Mouse (Mus musculus) CH12.LX (cell line): Measurements from ENCODE around the gene Pds5b. TPM values are rescaled to one million over a fixed set of nuclear protein-coding genes. Genes with fewer than 3 reads are reported as not detected.

Experiments
- DNase-seq: peaks from one replicate; pipeline ENCODE4 v3.0.0-alpha.2; 2013; ENCODE audit errors: extremely low read depth
- H3K27ac ChIP-seq: 2 replicates; pipeline ENCODE4 v1.5.1; 2012; ENCODE audit warnings: low read depth, mild to moderate bottlenecking, control low read depth, moderate library complexity; ENCODE audit not compliant: insufficient read depth
- H3K27me3 ChIP-seq: replicated peaks from 2 replicates; pipeline ENCODE3; 2012; ENCODE audit warnings: inconsistent platforms
- H3K36me3 ChIP-seq, 2 experiments: replicated peaks in 1 of 2; 2 replicates each; pipeline versions ENCODE3 to v1.6.1; 2012; ENCODE audit warnings: inconsistent platforms in 1 of 2, low read length in 1 of 2, mild to moderate bottlenecking in 1 of 2, mixed read lengths in 1 of 2, moderate library complexity in 1 of 2; ENCODE audit not compliant: control insufficient read depth in 1 of 2, insufficient read depth in 1 of 2
- H3K4me1 ChIP-seq, 2 experiments: 2 replicates each; pipeline ENCODE4 v1.6.1; 2012; ENCODE audit warnings: inconsistent platforms in 1 of 2, moderate library complexity in 1 of 2; ENCODE audit not compliant: insufficient read depth in 2 of 2, control insufficient read depth in 1 of 2
- H3K4me2 ChIP-seq: 2 replicates; pipeline ENCODE4 v1.6.1; 2012; ENCODE audit warnings: low read depth, mild to moderate bottlenecking, control low read depth; ENCODE audit not compliant: poor library complexity, insufficient read depth, severe bottlenecking
- H3K4me3 ChIP-seq, 3 experiments: fragments of 150-350 bp in 1 of 3; sonication (generic) in 1 of 3; replicated peaks in 1 of 3; 2 replicates each; pipeline versions ENCODE3 to v1.5.1; 2011 to 2012; ENCODE audit warnings: low read depth in 2 of 3, low read length in 2 of 3, mild to moderate bottlenecking in 2 of 3, moderate library complexity in 2 of 3, control low read depth in 1 of 3, improper control_type of control experiment in 1 of 3, inconsistent platforms in 1 of 3, mixed read lengths in 1 of 3; ENCODE audit not compliant: poor library complexity in 1 of 3
- H3K79me2 ChIP-seq: replicated peaks from 2 replicates; pipeline ENCODE4 v1.6.1; 2012; ENCODE audit warnings: mild to moderate bottlenecking, moderate library complexity; ENCODE audit not compliant: control insufficient read depth, poor library complexity, insufficient read depth, severe bottlenecking; ENCODE audit errors: extremely low read depth
- H3K9ac ChIP-seq: 2 replicates; pipeline ENCODE4 v1.6.1; 2012; ENCODE audit warnings: low read depth, mild to moderate bottlenecking, control low read depth, moderate library complexity; ENCODE audit not compliant: insufficient read depth
- H3K9me3 ChIP-seq: replicated peaks from 2 replicates; pipeline ENCODE3; 2012; ENCODE audit warnings: low read length, inconsistent platforms, mixed read lengths
- BHLHE40 ChIP-seq: IDR thresholded peaks from 2 replicates; pipeline ENCODE4 v1.6.1; 2011; ENCODE audit warnings: mild to moderate bottlenecking, low read depth, low read length, improper control_type of control experiment
- CHD1 ChIP-seq: IDR thresholded peaks from 2 replicates; pipeline ENCODE4 v1.6.1; 2012; ENCODE audit warnings: low read depth, low read length, improper control_type of control experiment, inconsistent platforms
- CHD2 ChIP-seq: IDR thresholded peaks from 2 replicates; pipeline ENCODE4 v1.6.1; 2011; ENCODE audit warnings: low read length, improper control_type of control experiment
- CTCF ChIP-seq, 2 experiments: IDR thresholded peaks in 1 of 2; conservative IDR thresholded peaks in 1 of 2; 2 replicates each; pipeline ENCODE4 v1.5.1; 2011 to 2012; ENCODE audit warnings: low read depth in 2 of 2, low read length in 2 of 2, improper control_type of control experiment in 1 of 2, inconsistent platforms in 1 of 2, mild to moderate bottlenecking in 1 of 2, moderate library complexity in 1 of 2
- E2F4 ChIP-seq: IDR thresholded peaks from 2 replicates; pipeline ENCODE4 v1.6.1; 2011; ENCODE audit warnings: low read depth, low read length, improper control_type of control experiment; ENCODE audit not compliant: insufficient replicate concordance
- ELF1 ChIP-seq: IDR thresholded peaks from 2 replicates; pipeline ENCODE4 v1.6.1; 2014; ENCODE audit warnings: low read depth, mild to moderate bottlenecking, inconsistent platforms, low read length, improper control_type of control experiment
- EP300 ChIP-seq: IDR thresholded peaks from 2 replicates; pipeline ENCODE4 v1.6.1; 2011; ENCODE audit warnings: low read length, improper control_type of control experiment
- ETS1 ChIP-seq: conservative IDR thresholded peaks from 2 replicates; pipeline ENCODE4 v1.6.1; 2012; ENCODE audit warnings: low read depth, mild to moderate bottlenecking, inconsistent platforms, low read length, improper control_type of control experiment, moderate library complexity
- GABPA ChIP-seq: IDR thresholded peaks from 2 replicates; pipeline ENCODE4 v1.6.1; 2012; ENCODE audit warnings: low read depth, low read length, improper control_type of control experiment, inconsistent platforms; ENCODE audit not compliant: insufficient replicate concordance
- HCFC1 ChIP-seq: IDR thresholded peaks from 2 replicates; pipeline ENCODE4 v1.6.1; 2012; ENCODE audit warnings: low read depth, mild to moderate bottlenecking, inconsistent platforms, low read length, improper control_type of control experiment
- IRF4 ChIP-seq: IDR thresholded peaks from 2 replicates; pipeline ENCODE4 v1.6.1; 2014; ENCODE audit warnings: low read depth, mild to moderate bottlenecking, inconsistent platforms, low read length, improper control_type of control experiment
- JUN ChIP-seq: IDR thresholded peaks from 2 replicates; pipeline ENCODE4 v1.6.1; 2011; ENCODE audit warnings: low read depth, mild to moderate bottlenecking, low read length, improper control_type of control experiment, moderate library complexity; ENCODE audit not compliant: insufficient read depth
- JUND ChIP-seq: conservative IDR thresholded peaks from 2 replicates; pipeline ENCODE4 v1.6.1; 2011; ENCODE audit warnings: low read depth, low read length, improper control_type of control experiment
- KAT2A ChIP-seq: IDR thresholded peaks from 2 replicates; pipeline ENCODE4 v1.6.1; 2012; ENCODE audit warnings: low read length, improper control_type of control experiment, inconsistent platforms; ENCODE audit not compliant: insufficient replicate concordance
- MAFK ChIP-seq: IDR thresholded peaks from 2 replicates; pipeline ENCODE4 v1.6.1; 2011; ENCODE audit warnings: low read length, improper control_type of control experiment; ENCODE audit not compliant: insufficient replicate concordance
- MAX ChIP-seq: IDR thresholded peaks from 2 replicates; pipeline ENCODE4 v1.6.1; 2011; ENCODE audit warnings: low read length, improper control_type of control experiment
- MAZ ChIP-seq: IDR thresholded peaks from 2 replicates; pipeline ENCODE4 v1.6.1; 2012; ENCODE audit warnings: low read depth, mild to moderate bottlenecking, inconsistent platforms, low read length, improper control_type of control experiment, moderate library complexity
- MEF2A ChIP-seq: IDR thresholded peaks from 2 replicates; pipeline ENCODE4 v1.6.1; 2014; ENCODE audit warnings: low read depth, mild to moderate bottlenecking, inconsistent platforms, low read length, improper control_type of control experiment, borderline replicate concordance
- MXI1 ChIP-seq: IDR thresholded peaks from 2 replicates; pipeline ENCODE4 v1.6.1; 2011; ENCODE audit warnings: mild to moderate bottlenecking, low read depth, low read length, improper control_type of control experiment
- MYC ChIP-seq: IDR thresholded peaks from 2 replicates; pipeline ENCODE4 v1.6.1; 2011; ENCODE audit warnings: low read depth, mild to moderate bottlenecking, improper control_type of control experiment, low read length
- NELFE ChIP-seq: IDR thresholded peaks from 2 replicates; pipeline ENCODE4 v1.6.1; 2011; ENCODE audit warnings: low read depth, low read length, improper control_type of control experiment
- NRF1 ChIP-seq: IDR thresholded peaks from 2 replicates; pipeline ENCODE4 v1.6.1; 2014; ENCODE audit warnings: low read depth, mild to moderate bottlenecking, inconsistent platforms, low read length, improper control_type of control experiment, moderate library complexity
- PAX5 ChIP-seq: IDR thresholded peaks from 2 replicates; pipeline ENCODE4 v1.6.1; 2012; ENCODE audit warnings: low read length, inconsistent platforms, mixed read lengths
- POLR2A ChIP-seq: IDR thresholded peaks from 2 replicates; pipeline ENCODE4 v1.6.1; 2011; ENCODE audit warnings: low read depth, mild to moderate bottlenecking, improper control_type of control experiment, low read length
- POLR2AphosphoS2 ChIP-seq: IDR thresholded peaks from 2 replicates; pipeline ENCODE4 v1.6.1; 2011; ENCODE audit warnings: low read depth, low read length, improper control_type of control experiment
- RAD21 ChIP-seq: IDR thresholded peaks from 2 replicates; pipeline ENCODE4 v1.6.1; 2011; ENCODE audit warnings: low read depth, mild to moderate bottlenecking, low read length, improper control_type of control experiment, moderate library complexity
- RCOR1 ChIP-seq: conservative IDR thresholded peaks from 2 replicates; pipeline ENCODE4 v1.6.1; 2012; ENCODE audit warnings: low read depth, mild to moderate bottlenecking, inconsistent platforms, low read length, improper control_type of control experiment
- SIN3A ChIP-seq: IDR thresholded peaks from 2 replicates; pipeline ENCODE4 v1.6.1; 2012; ENCODE audit warnings: low read length, improper control_type of control experiment, inconsistent platforms
- SMC3 ChIP-seq: IDR thresholded peaks from 2 replicates; pipeline ENCODE4 v1.6.1; 2011; ENCODE audit warnings: low read depth, low read length, improper control_type of control experiment
- TBP ChIP-seq: conservative IDR thresholded peaks from 2 replicates; pipeline ENCODE4 v1.6.1; 2011; ENCODE audit warnings: low read depth, low read length, improper control_type of control experiment
- TCF12 ChIP-seq: IDR thresholded peaks from 2 replicates; pipeline ENCODE4 v1.6.1; 2014; ENCODE audit warnings: low read depth, mild to moderate bottlenecking, inconsistent platforms, low read length, improper control_type of control experiment
- UBTF ChIP-seq: IDR thresholded peaks from 2 replicates; pipeline ENCODE4 v1.6.1; 2012; ENCODE audit warnings: low read depth, mild to moderate bottlenecking, inconsistent platforms, low read length, improper control_type of control experiment, moderate library complexity
- USF1 ChIP-seq: IDR thresholded peaks from 2 replicates; pipeline ENCODE4 v1.6.1; 2014; ENCODE audit warnings: low read depth, mild to moderate bottlenecking, inconsistent platforms, low read length, improper control_type of control experiment
- USF2 ChIP-seq: conservative IDR thresholded peaks from 2 replicates; pipeline ENCODE4 v1.6.1; 2011; ENCODE audit warnings: low read depth, low read length, improper control_type of control experiment
- ZC3H11A ChIP-seq: IDR thresholded peaks from 2 replicates; pipeline ENCODE4 v1.6.1; 2012; ENCODE audit warnings: low read depth, mild to moderate bottlenecking, inconsistent platforms, low read length, improper control_type of control experiment
- ZKSCAN1 ChIP-seq: IDR thresholded peaks from 2 replicates; pipeline ENCODE4 v1.6.1; 2012; ENCODE audit warnings: low read depth, inconsistent platforms, low read length, improper control_type of control experiment, borderline replicate concordance
- ZMIZ1 ChIP-seq: IDR thresholded peaks from 2 replicates; pipeline ENCODE4 v1.6.1; 2012; ENCODE audit warnings: low read depth, mild to moderate bottlenecking, inconsistent platforms, low read length, improper control_type of control experiment
- ZNF384 ChIP-seq: IDR thresholded peaks from 2 replicates; pipeline ENCODE4 v1.6.1; 2012; ENCODE audit warnings: low read depth, low read length, improper control_type of control experiment, inconsistent platforms
- dilution Hi-C: fragments of 300-500 bp; cut with MboI; formaldehyde crosslinking; loops from 2 replicates; pipeline ENCODE4 v1.14.3; 2020; ENCODE audit warnings: low sequenced_read_pairs; ENCODE audit not compliant: extremely low pct_unique_long_range_greater_than_20kb, extremely low pct_ligation_motif_present
- in situ Hi-C: fragments of 300-500 bp; cut with MboI; formaldehyde crosslinking; loops from 3 replicates; pipeline ENCODE4 v1.14.3; 2019; ENCODE audit warnings: low sequenced_read_pairs, low pct_ligation_motif_present, low pct_unique_long_range_greater_than_20kb, mixed read lengths
- polyA plus RNA-seq: library from polyadenylated mRNA; unstranded; fragments of >175 nt; gene quantifications from 2 replicates; pipeline ENCODE4 v1.2.1, GENCODE M21; 2012; ENCODE audit warnings: low read depth; ENCODE audit not compliant: insufficient read length
- total RNA-seq, 2 experiments: library from RNA; depleted of rRNA; stranded (reverse); fragments of 300-350 nt in 1 of 2; fragments of >200 nt in 1 of 2; gene quantifications; 2 replicates each; pipeline ENCODE4 v1.2.3; 2012 to 2014

The Pds5b gene
- total RNA-seq (2012; rRNA removed) (14.3 and 15.0 TPM in 2 replicates), total RNA-seq (2014; rRNA removed) (27.4 and 27.5 TPM in 2 replicates), polyA plus RNA-seq (26.0 and 31.1 TPM in 2 replicates)

GRCm38 (mm10) chr5:150673153-150673835 lies at the start of gene Pds5b:
Pds5b (plus strand) TSS chr5:150673739.
- Histone ChIP-seq H3K9ac (peak within 1 kb of the TSS; percentile 95), H3K36me3 (peaks cover 0 to 2% of the 10 kb centered on the region in 2 experiments), H3K27ac (0 out of 2 replicates have a peak within 1 kb of the TSS, but pooled peaks have one; percentile 17), H3K4me1 (peaks cover 0 to 20% of the 10 kb centered on the region in 2 experiments; a peak in 2 of 4 replicates), H3K79me2 (peaks cover 33% of the 10 kb centered on the region), H3K9me3 (no peaks in the 10 kb centered on the region), H3K4me3 (peak within 1 kb of the TSS; percentile 80 to 89 (median 85)), H3K4me2 (peak within 1 kb of the TSS; percentile 99), H3K27me3 (no peaks in the 10 kb centered on the region)
- in situ Hi-C loops (no loop called here), dilution Hi-C loops (no loop called here)
- TF ChIP-seq NELFE (peak; percentile 70), ZNF384 (peak; percentile 78), HCFC1 (peak; percentile 63), KAT2A (0 out of 2 replicates have a peak, but pooled peaks have one; percentile 48), MAX (peak; percentile 86; the same call in 1 of the 2 replicates), RCOR1 (no peak), TBP (no peak), CHD2 (no peak), JUND (no peak), E2F4 (peak; percentile 97), MAFK (no peak), ETS1 (no peak), ZC3H11A (no peak), SIN3A (no peak; the same call in 1 of the 2 replicates), BHLHE40 (peak; percentile 59; the same call in 1 of the 2 replicates), MYC (peak; percentile 77; the same call in 1 of the 2 replicates), POLR2A (no peak; the same call in 1 of the 2 replicates), ZMIZ1 (no peak), EP300 (no peak), ZKSCAN1 (no peak), UBTF (no peak; the same call in 1 of the 2 replicates), POLR2AphosphoS2 (no peak), TCF12 (peak; percentile 71), MAZ (peak; percentile 43; the same call in 1 of the 2 replicates), MEF2A (peak; percentile 63), GABPA (no peak), RAD21 (peak; percentile 88), USF2 (no peak), PAX5 (no peak), USF1 (no peak), CHD1 (no peak), ELF1 (peak; percentile 55), JUN (no peak), SMC3 (peak; percentile 64), MXI1 (peak; percentile 82; the same call in 1 of the 2 replicates), NRF1 (peak; percentile 97), IRF4 (peak; percentile 64), CTCF (conservative IDR thresholded peaks at IDR 0.05 in 1 of 2, IDR thresholded peaks at IDR 0.05 in 1 of 2; ENCODE audit: low read depth in 2 of 2, low read length in 2 of 2) (peak in 1 of 2 experiments; percentile 96; a peak in 3 of 4 replicates)
- peak; percentile 91 for DNase-seq
